Mouse (Mus musculus) hindbrain, embryonic 13.5 days (tissue): ENCODE measurements at regions not wholly inside any gene's neighbourhood (a gene's known extent, or its start where the extent isn't known, plus 50 kb on each side); places are given as distances from the start of the nearest gene placed in this dataset.

ENCODE experiments used
- ATAC-seq: fragments of 200-750 bp; cut with Nextera tagmentation; 2 replicates; pipeline ENCODE4 v1.8.0; 2017; ENCODE audit warnings: moderate TSS enrichment; ENCODE audit not compliant: low FRiP score
- H3K27ac ChIP-seq: fragments of 300-500 bp; sonication (generic); 2 replicates; pipeline ENCODE4 v1.5.1; 2015; ENCODE audit warnings: inconsistent platforms, mild to moderate bottlenecking, moderate library complexity
- H3K27me3 ChIP-seq: fragments of 300-500 bp; sonication (generic); 2 replicates; pipeline ENCODE4 v1.6.1; 2015; ENCODE audit warnings: mild to moderate bottlenecking, inconsistent platforms
- H3K36me3 ChIP-seq: fragments of 300-500 bp; sonication (generic); 2 replicates; pipeline ENCODE4 v1.6.1; 2015; ENCODE audit warnings: mild to moderate bottlenecking, inconsistent platforms
- H3K4me1 ChIP-seq: fragments of 300-500 bp; sonication (generic); replicated peaks from 2 replicates; pipeline ENCODE4 v1.6.1; 2015; ENCODE audit warnings: inconsistent platforms
- H3K4me2 ChIP-seq: fragments of 300-500 bp; sonication (generic); 2 replicates; pipeline ENCODE4 v1.6.1; 2015; ENCODE audit warnings: inconsistent platforms, mild to moderate bottlenecking, moderate library complexity
- H3K4me3 ChIP-seq: fragments of 300-500 bp; sonication (generic); 2 replicates; pipeline ENCODE4 v1.5.1; 2015; ENCODE audit warnings: mild to moderate bottlenecking, inconsistent platforms
- H3K9ac ChIP-seq: fragments of 300-500 bp; sonication (generic); 2 replicates; pipeline ENCODE4 v1.6.1; 2015; ENCODE audit warnings: mild to moderate bottlenecking, inconsistent platforms
- H3K9me3 ChIP-seq: fragments of 300-500 bp; sonication (generic); 2 replicates; pipeline ENCODE4 v1.6.1; 2016; ENCODE audit warnings: inconsistent platforms
- WGBS: fragments of 180-500 bp; shearing (Covaris S2); methylation state at CpG from one replicate; pipeline ENCODE4 v1.1.7; 2015; 5-methylcytosine and 5-hydroxymethylcytosine counted together

DNA sequence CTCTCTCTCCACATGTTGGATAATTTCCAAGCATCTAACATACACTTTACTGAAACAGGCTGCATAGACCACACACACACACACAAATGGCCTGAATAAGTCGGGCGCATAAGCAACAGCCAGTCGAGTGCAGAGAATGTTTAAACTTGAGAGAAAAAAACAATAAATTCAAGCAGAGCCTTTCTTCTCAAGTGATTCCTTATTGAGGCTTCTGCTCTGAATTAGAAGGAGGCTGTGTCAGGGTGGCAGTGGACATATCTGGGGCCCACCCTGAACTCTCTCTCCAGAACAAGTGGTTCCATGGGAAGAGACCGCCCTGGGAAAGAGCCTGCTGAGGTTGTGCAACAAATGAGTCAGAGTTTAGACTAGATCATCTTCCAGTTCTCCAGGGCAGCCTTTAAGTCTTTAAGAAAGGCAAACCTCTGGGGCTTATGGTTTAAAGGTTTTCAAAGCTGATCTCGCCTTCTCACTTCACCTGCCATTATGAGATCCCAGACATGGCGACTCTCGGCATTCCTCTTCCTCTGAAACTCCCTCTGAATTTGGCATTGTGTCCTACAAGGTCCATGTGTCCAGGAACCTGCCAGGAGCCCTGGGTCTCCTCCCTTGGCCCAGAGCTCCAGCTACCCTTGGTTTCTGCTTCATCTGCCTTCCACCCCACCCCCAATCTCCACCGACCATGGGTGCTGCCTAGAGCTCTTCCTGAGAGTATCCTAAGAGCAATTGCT, 445.3 kb downstream of the Wdr11 start:
- Histone ChIP-seq H3K9ac (no peak overlapping the region), H3K27ac (no peak overlapping the region), H3K36me3 (no peaks in the 10 kb centered on the region), H3K4me3 (no peak overlapping the region), H3K4me1 (no peaks in the 10 kb centered on the region), H3K27me3 (0 out of 2 replicates have a peak, but pooled peaks cover 3% of the 10 kb centered on the region), H3K4me2 (no peak overlapping the region), H3K9me3 (no peaks in the 10 kb centered on the region)
- 61% methylated on average over 8 of the region's 8 CpGs for WGBS
- no peak for ATAC-seq

DNA sequence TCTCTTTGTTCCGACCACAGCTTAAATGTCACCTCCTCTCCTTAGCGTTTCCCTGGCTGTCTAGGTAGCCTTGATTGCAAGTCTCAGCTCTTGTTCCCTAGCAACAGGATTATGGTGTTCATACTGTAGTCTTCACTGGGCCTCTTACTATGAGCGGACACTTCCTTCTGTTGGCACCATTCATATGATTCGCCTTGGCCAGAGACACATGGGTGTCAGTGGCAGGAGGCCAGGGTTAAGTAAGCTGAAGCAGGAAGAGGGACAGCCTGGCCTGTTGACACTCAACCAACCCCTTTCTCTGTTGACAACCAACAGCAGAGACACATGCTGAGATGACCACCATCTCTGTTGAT, 445.9 kb downstream of the Wdr11 start:
- H3K9me3 ChIP-seq: no peaks in the 10 kb centered on the region
- no peak for ATAC-seq
- H3K4me1 ChIP-seq: no peaks in the 10 kb centered on the region
- no peaks in the 10 kb centered on the region for H3K36me3 ChIP-seq
- no peak overlapping the region for H3K4me3 ChIP-seq
- no peak overlapping the region for H3K27ac ChIP-seq
- H3K4me2 ChIP-seq: no peak overlapping the region
- H3K27me3 ChIP-seq: 0 out of 2 replicates have a peak, but pooled peaks cover 3% of the 10 kb centered on the region
- 76% methylated on average over 4 of the region's 4 CpGs for WGBS
- H3K9ac ChIP-seq: no peak overlapping the region

DNA sequence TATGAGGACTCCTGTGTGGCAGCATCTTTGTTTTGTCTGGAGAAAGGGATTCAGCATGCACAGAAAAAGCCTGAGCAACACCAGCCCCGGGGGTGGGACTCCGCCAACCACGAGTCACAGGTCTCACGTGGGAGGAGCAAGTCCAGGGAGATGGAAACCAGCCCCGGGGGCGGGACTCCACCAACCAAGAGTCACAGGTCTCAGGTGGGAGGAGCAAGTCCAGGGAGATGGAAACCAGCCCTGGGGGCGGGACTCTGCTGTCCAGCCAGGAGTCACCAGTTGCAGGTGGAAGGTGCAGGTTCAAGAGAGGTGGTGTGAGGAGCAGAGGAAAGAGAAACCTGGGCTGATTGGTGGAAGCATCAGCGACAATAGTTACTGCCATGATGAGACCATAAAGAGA, 448.9 kb downstream of the Wdr11 start:
- H3K4me1 ChIP-seq: 0 out of 2 replicates have a peak, but pooled peaks cover 4% of the 10 kb centered on the region
- no peaks in the 10 kb centered on the region for H3K36me3 ChIP-seq
- H3K9ac ChIP-seq: no peak overlapping the region
- ATAC-seq: no peak
- H3K9me3 ChIP-seq: no peaks in the 10 kb centered on the region
- no peak overlapping the region for H3K4me2 ChIP-seq
- H3K27me3 ChIP-seq: 0 out of 2 replicates have a peak, but pooled peaks cover 3% of the 10 kb centered on the region
- WGBS: 88% methylated on average over 8 of the region's 8 CpGs
- H3K27ac ChIP-seq: no peak overlapping the region
- H3K4me3 ChIP-seq: no peak overlapping the region

DNA sequence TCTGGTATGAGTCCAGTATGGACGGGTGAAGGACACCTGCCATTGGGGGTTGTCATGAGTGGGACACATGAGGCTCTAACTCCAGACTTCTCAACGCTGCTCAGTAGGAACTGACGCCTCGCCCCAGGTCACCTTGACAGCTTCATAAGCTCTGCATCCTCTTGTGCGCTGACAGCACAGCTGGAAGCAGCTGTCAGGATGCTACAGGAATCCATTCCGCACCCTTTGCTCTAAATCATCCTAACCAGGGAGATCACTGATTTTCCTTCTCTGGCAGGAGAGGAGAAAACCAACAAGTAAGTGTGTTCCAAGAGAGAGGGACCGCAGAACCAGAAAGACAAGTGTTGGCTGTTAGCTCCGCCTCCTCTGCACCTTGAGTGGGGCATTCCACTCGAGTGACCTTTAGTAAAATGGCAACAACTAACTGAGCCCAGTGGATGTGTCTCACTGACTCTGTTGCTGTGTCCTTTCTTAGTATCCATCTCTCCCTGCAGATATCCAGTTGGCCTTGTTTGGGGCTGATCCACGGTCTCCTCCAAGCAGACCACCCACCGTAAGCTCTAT, 449.8 kb downstream of the Wdr11 start:
- Histone ChIP-seq H3K9ac (no peak overlapping the region), H3K36me3 (no peaks in the 10 kb centered on the region), H3K9me3 (no peaks in the 10 kb centered on the region), H3K4me1 (0 out of 2 replicates have a peak, but pooled peaks cover 7% of the 10 kb centered on the region), H3K27me3 (0 out of 2 replicates have a peak, but pooled peaks cover 3% of the 10 kb centered on the region), H3K4me2 (no peak overlapping the region), H3K4me3 (no peak overlapping the region), H3K27ac (no peak overlapping the region)
- WGBS: 90% methylated on average over 11 of the region's 11 CpGs
- no peak for ATAC-seq

DNA sequence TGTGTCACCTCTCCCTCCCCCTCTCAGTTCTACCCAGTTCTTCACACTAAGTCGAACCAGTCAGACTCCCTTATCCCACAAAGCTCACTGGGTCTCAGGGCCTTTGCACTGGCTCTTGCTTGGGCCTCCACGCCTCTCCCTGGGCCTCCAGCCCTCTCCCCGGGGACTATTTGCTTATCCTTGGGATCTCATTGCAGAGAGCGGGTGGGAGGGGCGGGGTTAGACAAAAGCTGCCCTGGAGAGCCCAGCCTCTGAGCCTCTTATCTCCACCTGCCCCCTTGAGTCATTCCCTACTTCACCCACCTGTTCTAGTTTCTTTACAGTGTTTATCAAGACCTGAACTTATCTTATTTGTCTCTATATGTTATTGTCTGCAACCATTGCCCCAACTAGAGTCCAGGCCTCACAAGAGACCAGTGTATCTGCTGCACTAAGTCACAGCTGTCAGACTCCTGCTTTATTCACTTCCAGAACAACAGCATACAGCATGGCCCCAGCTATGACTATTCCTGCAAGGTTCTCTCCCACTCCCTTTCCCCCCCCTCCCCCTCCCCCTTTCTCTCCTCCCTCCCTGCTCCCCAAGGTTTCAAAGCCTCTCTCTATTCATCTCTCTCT, 450.7 kb downstream of the Wdr11 start:
- Histone ChIP-seq H3K27ac (no peak overlapping the region), H3K4me3 (no peak overlapping the region), H3K27me3 (0 out of 2 replicates have a peak, but pooled peaks cover 3% of the 10 kb centered on the region), H3K9me3 (no peaks in the 10 kb centered on the region), H3K4me2 (no peak overlapping the region), H3K9ac (no peak overlapping the region), H3K4me1 (0 out of 2 replicates have a peak, but pooled peaks cover 7% of the 10 kb centered on the region), H3K36me3 (no peaks in the 10 kb centered on the region)
- WGBS: 67% methylated on average over 5 of the region's 5 CpGs
- ATAC-seq: no peak

DNA sequence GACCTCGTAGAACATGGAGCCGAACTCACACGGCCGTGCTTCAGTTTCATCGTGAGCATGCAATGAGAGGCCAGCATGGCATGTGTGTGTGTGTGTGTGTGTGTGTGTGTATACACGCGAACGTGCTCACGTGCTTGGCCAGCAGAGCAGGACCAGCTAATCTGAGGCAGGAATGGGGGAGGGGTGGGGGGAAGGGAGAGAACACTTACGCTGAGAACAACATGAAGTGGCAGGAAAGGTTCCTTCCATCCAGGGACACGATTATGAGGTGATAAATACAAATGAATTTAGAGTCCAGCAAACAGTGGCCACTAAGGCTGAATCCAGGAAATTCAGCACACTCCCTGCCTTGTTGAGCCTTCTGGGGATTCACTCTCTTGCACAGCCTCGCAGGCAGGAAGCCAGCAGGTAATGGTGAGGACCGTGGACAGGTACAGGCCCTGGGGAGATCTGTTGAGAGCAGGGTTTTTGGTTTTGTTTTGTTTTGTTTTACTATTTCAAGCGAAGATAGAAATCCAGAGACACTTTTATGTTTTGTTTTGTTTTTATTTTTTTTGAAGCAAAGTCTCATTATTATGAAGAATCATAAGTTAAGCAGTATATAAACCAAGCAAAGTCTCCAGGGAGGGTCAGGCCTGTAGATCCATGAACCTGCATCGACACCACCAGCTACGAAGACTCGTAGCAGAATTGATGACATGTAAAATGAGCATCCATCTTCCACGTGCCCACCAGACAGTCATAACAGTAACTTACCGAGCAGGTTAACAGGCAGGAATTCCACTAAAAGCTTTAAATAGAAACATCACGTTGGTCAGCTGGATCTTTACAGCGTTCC, 452.0 kb downstream of the Wdr11 start:
- Histone ChIP-seq H3K9ac (no peak overlapping the region), H3K4me3 (no peak overlapping the region), H3K27me3 (0 out of 2 replicates have a peak, but pooled peaks cover 8% of the 10 kb centered on the region), H3K4me2 (no peak overlapping the region), H3K36me3 (no peaks in the 10 kb centered on the region), H3K27ac (no peak overlapping the region), H3K9me3 (no peaks in the 10 kb centered on the region), H3K4me1 (peaks cover 7% of the 10 kb centered on the region; the same call in 1 of the 2 replicates)
- no peak for ATAC-seq
- 61% methylated on average over 21 of the region's 21 CpGs for WGBS

DNA sequence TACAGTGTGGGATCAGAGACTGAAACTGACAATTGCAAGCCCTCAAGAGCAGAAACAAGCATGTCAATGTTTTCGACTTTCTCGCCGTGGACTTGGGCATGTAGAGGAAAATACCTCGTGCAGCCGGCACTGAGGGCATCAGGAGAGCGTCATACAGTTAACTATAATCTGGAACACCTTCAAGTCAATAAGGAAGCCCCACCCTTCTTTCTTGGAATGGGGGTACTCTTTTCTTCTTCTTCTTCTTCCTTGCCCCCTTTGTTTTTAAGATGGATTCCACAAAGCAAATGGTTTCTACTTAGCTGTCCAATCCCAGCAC, 452.5 kb downstream of the Wdr11 start:
- no peaks in the 10 kb centered on the region for H3K36me3 ChIP-seq
- no peak overlapping the region for H3K4me3 ChIP-seq
- H3K27me3 ChIP-seq: 0 out of 2 replicates have a peak, but pooled peaks cover 8% of the 10 kb centered on the region
- 94% methylated on average over 6 of the region's 6 CpGs for WGBS
- no peak overlapping the region for H3K27ac ChIP-seq
- H3K9me3 ChIP-seq: no peaks in the 10 kb centered on the region
- no peak for ATAC-seq
- H3K9ac ChIP-seq: no peak overlapping the region
- H3K4me2 ChIP-seq: no peak overlapping the region
- peaks cover 7% of the 10 kb centered on the region; the same call in 1 of the 2 replicates for H3K4me1 ChIP-seq

DNA sequence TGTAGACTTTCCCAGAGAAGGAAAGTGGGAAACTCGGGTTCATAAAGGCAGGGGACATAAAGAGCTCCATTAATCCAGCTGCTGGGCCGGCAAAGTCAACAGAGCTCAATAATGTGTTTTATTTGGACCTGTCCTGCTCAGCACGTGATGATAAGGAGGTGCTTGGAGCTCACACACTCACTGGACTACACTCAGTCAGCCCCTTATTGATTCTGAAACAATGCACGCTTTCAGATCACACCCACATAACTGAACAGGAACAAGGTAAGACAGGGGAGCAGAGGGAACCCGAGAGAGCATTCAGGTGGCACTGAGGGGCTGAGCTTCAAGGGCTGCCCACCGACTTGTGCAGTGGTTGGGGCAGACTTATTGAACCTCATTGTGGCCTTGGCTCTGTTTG, 452.9 kb downstream of the Wdr11 start:
- Histone ChIP-seq H3K9ac (no peak overlapping the region), H3K27me3 (0 out of 2 replicates have a peak, but pooled peaks cover 8% of the 10 kb centered on the region), H3K27ac (no peak overlapping the region), H3K4me3 (no peak overlapping the region), H3K4me2 (no peak overlapping the region), H3K36me3 (no peaks in the 10 kb centered on the region), H3K9me3 (no peaks in the 10 kb centered on the region), H3K4me1 (peaks cover 7% of the 10 kb centered on the region; the same call in 1 of the 2 replicates)
- ATAC-seq: no peak
- WGBS: 79% methylated on average over 6 of the region's 6 CpGs

DNA sequence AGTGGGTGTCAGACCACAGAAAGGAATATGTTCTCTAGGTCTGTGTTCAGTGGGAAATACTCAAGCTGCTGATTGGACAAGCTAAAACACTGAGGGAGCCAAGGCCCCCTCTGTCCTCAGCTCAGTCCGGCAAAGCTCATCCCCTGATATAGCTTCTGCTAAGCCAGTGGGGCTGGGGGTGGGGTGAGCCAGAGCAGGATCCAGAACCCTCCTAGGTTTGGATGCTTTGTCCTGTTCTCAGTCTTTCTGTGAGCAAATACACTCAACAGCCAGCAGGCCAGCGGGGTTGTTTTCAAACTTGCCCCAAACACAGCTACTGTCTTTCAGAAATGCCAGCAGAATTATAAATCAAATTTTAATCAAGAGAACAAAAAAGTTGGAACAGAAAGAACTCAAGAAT, 454.4 kb downstream of the Wdr11 start:
- 49% methylated on average over 2 of the region's 2 CpGs for WGBS

DNA sequence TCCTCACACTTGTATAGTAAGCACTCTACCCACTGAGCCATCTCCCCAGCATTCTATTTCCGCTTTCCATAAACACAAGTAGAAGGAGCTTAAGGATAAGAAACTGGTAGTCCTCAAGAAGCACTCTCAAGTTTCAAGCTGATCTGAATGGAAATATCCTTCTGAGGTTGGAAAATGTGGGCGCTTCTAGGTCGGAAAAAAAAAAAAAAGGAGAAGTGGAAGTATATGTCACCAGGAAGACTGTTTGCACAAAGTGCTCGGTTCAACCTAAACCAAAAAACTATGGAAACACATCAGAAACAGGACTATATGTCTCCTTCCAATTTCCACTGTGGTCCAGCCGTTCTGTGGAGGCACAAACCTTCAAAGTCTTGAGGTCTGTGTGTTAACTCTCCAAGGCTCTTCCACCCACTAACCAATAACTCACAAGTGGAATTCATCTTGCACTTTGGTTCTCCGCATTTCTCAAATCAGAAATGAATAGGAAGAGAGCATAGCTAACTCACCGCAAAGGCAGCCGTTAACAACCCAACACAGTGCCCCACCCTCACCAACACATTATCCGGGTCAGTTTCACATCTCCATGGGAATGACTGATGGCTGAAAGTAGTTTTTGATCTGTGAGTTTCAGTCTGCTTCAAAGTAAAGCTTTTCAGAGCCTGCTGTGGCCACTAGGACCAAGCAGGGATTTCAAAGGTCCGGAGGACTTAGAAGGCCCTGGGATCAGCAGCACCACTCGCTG, 455.8 kb downstream of the Wdr11 start:
- no peak overlapping the region for H3K27ac ChIP-seq
- H3K9ac ChIP-seq: no peak overlapping the region
- no peak for ATAC-seq
- H3K9me3 ChIP-seq: no peaks in the 10 kb centered on the region
- no peak overlapping the region for H3K4me2 ChIP-seq
- H3K27me3 ChIP-seq: 0 out of 2 replicates have a peak, but pooled peaks cover 7% of the 10 kb centered on the region
- H3K4me1 ChIP-seq: peaks cover 7% of the 10 kb centered on the region; the same call in 1 of the 2 replicates
- no peaks in the 10 kb centered on the region for H3K36me3 ChIP-seq
- H3K4me3 ChIP-seq: no peak overlapping the region
- WGBS: 39% methylated on average over 11 of the region's 11 CpGs

More for the DNA sequence above, 454.4 kb downstream of the Wdr11 start:
- Histone ChIP-seq H3K36me3 (no peaks in the 10 kb centered on the region), H3K27ac (no peak overlapping the region), H3K4me3 (no peak overlapping the region), H3K27me3 (0 out of 2 replicates have a peak, but pooled peaks cover 8% of the 10 kb centered on the region), H3K9ac (no peak overlapping the region), H3K4me2 (no peak overlapping the region), H3K9me3 (no peaks in the 10 kb centered on the region), H3K4me1 (peaks cover 7% of the 10 kb centered on the region; the same call in 1 of the 2 replicates)
- no peak for ATAC-seq

DNA sequence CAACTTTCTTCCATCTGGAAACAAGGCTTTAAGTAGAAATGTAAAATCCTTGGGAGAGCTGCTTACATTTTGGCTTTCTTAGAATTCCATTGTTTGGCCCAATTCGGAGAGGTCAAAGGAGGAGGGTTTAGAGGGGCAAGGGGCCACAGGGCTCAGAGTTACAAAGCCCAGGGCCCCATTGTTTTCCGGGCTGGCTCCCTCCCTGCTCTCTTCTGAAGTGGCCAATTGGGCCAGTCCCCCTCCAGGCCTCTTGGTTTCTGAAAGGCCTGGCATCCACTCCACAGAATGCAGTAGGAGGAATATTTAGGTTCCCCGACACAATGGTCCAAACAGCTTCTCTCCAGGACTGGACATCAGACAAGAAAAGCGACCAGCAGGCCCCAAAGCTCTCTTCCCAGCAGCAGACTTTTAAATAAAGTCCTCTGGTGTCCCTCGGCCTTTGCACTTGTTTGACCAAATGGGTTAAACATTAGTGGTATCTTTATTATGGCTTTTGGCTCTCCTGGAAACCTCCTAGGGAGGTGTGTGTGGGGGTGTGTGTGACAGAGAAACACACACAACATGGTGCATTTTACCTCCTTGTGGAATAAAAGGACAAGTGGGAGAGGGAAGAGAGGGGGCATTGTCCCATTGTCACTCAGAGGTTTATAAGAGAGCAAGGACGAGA, 456.6 kb downstream of the Wdr11 start:
- no peak for ATAC-seq
- no peak overlapping the region for H3K4me2 ChIP-seq
- 14% methylated on average over 6 of the region's 6 CpGs for WGBS
- H3K9me3 ChIP-seq: no peaks in the 10 kb centered on the region
- H3K27ac ChIP-seq: no peak overlapping the region
- no peak overlapping the region for H3K4me3 ChIP-seq
- H3K4me1 ChIP-seq: peaks cover 7% of the 10 kb centered on the region; the same call in 1 of the 2 replicates
- no peak overlapping the region for H3K9ac ChIP-seq
- H3K36me3 ChIP-seq: no peaks in the 10 kb centered on the region
- 0 out of 2 replicates have a peak, but pooled peaks cover 7% of the 10 kb centered on the region for H3K27me3 ChIP-seq
